Mouse (Mus musculus) lung, embryonic 16.5 days (tissue): Measurements from ENCODE around the gene Ndufv1. TPM values are rescaled to one million over a fixed set of nuclear protein-coding genes. Genes with fewer than 3 reads are reported as not detected.
"Not testable (repeated sequence)": the region's sequence is repeated elsewhere in the genome, so short reads cannot be mapped to it uniquely, and the experiment has no call there.

Experiments
- ATAC-seq: fragments of 200-750 bp; cut with Nextera tagmentation; 2 replicates; pipeline ENCODE4 v1.8.0; 2017; ENCODE audit warnings: low read depth, mild to moderate bottlenecking, moderate library complexity
- H3K27ac ChIP-seq: fragments of 300-500 bp; sonication (generic); 2 replicates; pipeline ENCODE4 v1.5.1; 2014; ENCODE audit warnings: mild to moderate bottlenecking, control low read depth, low read length
- H3K27me3 ChIP-seq: fragments of 300-500 bp; sonication (generic); 2 replicates; pipeline ENCODE4 v1.6.1; 2014; ENCODE audit warnings: low read depth, low read length, mixed read lengths; ENCODE audit not compliant: control insufficient read depth, insufficient read depth
- H3K36me3 ChIP-seq: fragments of 300-500 bp; sonication (generic); 2 replicates; pipeline ENCODE4 v1.6.1; 2014; ENCODE audit warnings: low read length; ENCODE audit not compliant: control insufficient read depth, insufficient read depth
- H3K4me1 ChIP-seq: fragments of 300-500 bp; sonication (generic); replicated peaks from 2 replicates; pipeline ENCODE4 v1.6.1; 2014; ENCODE audit warnings: low read length, mixed read lengths; ENCODE audit not compliant: control insufficient read depth, insufficient read depth
- H3K4me2 ChIP-seq: fragments of 300-500 bp; sonication (generic); 2 replicates; pipeline ENCODE4 v1.6.1; 2014; ENCODE audit warnings: low read depth, low read length, control low read depth
- H3K4me3 ChIP-seq: fragments of 300-500 bp; sonication (generic); 2 replicates; pipeline ENCODE4 v1.5.1; 2014; ENCODE audit warnings: mild to moderate bottlenecking, low read length, control low read depth
- H3K9ac ChIP-seq: fragments of 300-500 bp; sonication (generic); 2 replicates; pipeline ENCODE4 v1.6.1; 2014; ENCODE audit warnings: low read length, control low read depth
- H3K9me3 ChIP-seq: fragments of 300-500 bp; sonication (generic); 2 replicates; pipeline ENCODE4 v1.6.1; 2016; ENCODE audit warnings: low read length; ENCODE audit not compliant: control insufficient read depth
- WGBS: fragments of 180-500 bp; shearing (Covaris S2); extraction: QIAGEN DNeasy Blood & Tissue Kit; methylation state at CpG from one replicate; pipeline ENCODE4 v1.1.7; 2014; 5-methylcytosine and 5-hydroxymethylcytosine counted together
- polyA plus RNA-seq: library from polyadenylated mRNA; unstranded; fragments of >200 nt; fragmentation: Nextera tagmentation; extraction: Ambion mirVana; gene quantifications from 2 replicates; pipeline ENCODE4 v1.2.1, GENCODE M21; 2015

The Ndufv1 gene
- polyA plus RNA-seq, 1 experiment from 2014 or later = 177 TPM

DNA sequence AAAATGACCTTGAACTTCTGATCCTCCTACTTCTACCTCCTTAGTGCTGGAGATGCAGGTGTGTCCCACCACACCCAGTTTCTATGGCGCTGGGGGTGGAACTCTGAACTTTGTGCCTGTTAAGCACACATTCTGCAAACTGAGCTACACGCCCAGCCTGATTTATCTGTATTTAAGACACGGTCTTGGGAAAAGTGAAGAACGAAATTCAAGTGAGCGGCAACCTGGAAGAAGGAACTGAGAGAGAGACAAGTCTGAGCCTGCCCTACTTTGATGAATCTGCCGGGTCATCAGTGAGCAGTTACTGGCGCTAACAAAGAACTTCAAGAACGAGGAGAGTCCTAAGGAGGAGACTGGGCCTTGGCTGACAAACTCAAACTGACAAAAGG, 34.3 kb upstream of the Ndufv1 start:
- ATAC-seq = no peak
- 65% methylated on average over 8 of the region's 8 CpGs for WGBS
- Histone ChIP-seq H3K4me3 (no peak overlapping the region), H3K9me3 (no peaks in the 10 kb centered on the region), H3K4me1 (peaks cover 4% of the 10 kb centered on the region), H3K9ac (no peak overlapping the region), H3K27ac (no peak overlapping the region), H3K4me2 (no peak overlapping the region), H3K27me3 (no peaks in the 10 kb centered on the region), H3K36me3 (no peaks in the 10 kb centered on the region)

DNA sequence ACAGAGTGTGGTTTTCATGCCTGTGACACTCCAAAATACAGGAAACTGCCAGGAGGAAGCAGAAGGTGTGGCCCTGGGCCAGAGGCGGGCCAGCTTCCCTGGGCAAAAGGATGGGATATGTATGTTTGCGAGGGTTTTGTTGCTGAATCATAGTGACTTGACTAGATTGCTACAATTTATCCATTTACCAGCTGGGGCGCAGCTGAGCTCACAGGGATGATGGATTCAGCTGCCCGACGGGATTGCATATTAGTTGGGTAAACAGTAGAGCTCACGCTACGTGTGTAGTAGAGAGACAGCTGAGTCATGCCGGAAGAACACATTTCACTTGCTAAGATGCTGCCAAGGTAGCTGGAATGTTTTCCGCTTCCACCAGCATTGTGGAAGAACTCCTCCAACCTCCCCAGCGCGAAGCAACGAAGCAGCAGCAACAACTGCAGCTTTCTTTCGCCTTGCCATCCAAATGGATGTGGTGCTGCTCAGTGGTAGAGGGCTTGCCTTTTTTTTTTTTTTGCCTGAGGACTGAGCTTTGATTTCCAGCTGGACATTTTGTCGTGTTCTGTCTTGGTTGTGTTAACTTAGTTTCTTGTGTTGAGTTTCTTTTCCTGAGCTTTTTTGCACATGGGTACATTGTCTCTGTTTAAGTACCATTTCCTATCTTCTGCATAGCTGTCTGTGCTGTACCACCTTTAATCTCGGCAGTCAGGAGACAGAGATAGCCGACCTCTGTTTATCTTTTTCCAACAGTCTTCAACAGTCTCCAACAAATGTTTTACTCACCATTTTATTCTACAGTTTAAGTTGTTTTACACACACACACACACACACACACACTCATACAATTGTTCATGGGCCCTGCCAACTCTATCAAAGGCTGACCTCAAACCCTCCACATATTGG, 33.6 kb upstream of the Ndufv1 start, which contains the start of gene Gstp2:
Gstp2 (minus strand) TSS at position 58 of the 900 bp plus-strand sequence.
- H3K36me3 ChIP-seq = no peaks in the 10 kb centered on the region
- H3K4me1 ChIP-seq = peaks cover 4% of the 10 kb centered on the region
- 22% methylated on average over 16 of the region's 16 CpGs for WGBS
- ATAC-seq = peak; percentile 90
- peak within 1 kb of the TSS; percentile 47 for H3K4me2 ChIP-seq
- no peak within 1 kb of the TSS for H3K9ac ChIP-seq
- H3K27ac ChIP-seq = no peak within 1 kb of the TSS
- 0 out of 2 replicates have a peak within 1 kb of the TSS, but pooled peaks have one; percentile 8 for H3K4me3 ChIP-seq
- H3K27me3 ChIP-seq = no peaks in the 10 kb centered on the region
- H3K9me3 ChIP-seq = no peaks in the 10 kb centered on the region

DNA sequence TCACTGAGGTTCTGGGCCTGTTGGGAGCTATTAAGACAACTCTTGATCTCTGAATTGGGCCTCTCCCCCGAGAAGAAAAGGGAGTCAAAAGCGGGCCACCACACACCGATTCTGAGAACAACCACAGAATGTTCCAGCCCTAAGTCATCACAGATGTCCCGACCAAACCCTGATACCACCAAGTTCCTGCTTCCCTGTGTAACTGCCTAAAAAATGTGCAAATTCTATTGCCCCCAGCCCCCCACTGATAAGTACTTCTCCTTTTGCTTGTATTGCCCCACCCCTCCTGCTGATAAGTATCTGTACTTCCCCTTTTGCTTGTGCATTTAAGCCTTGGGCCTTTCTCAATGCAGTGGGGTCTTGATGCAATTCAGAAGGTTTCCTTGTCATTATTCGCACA, 31.5 kb upstream of the Ndufv1 start:
- 68% methylated on average over 5 of the region's 5 CpGs for WGBS
- ATAC-seq = not testable (repeated sequence)

DNA sequence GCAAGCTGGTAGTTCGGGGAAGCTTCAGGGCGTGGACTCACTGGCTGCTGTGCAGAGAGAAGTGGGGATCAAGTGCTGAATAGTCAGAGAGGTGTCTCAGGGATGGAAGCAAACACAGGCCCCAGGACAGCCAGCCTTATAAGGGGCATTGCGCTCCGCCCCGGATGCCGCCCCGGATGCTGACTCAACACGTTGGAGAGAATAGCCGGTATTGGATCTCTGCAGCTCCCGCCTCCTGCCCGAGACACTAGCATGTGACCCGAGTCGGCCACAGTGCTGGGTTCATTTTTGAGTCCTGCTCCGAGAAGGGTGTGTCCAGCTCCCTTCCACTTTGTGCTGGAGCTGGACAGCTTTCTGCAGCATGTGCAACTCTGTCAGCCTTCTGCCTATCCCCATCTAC, 29.5 kb upstream of the Ndufv1 start:
- H3K27ac ChIP-seq = no peak overlapping the region
- H3K4me3 ChIP-seq = no peak overlapping the region
- peaks cover 11% of the 10 kb centered on the region for H3K4me1 ChIP-seq
- no peaks in the 10 kb centered on the region for H3K27me3 ChIP-seq
- H3K4me2 ChIP-seq = no peak overlapping the region
- H3K9ac ChIP-seq = no peak overlapping the region
- no peaks in the 10 kb centered on the region for H3K36me3 ChIP-seq
- no peaks in the 10 kb centered on the region for H3K9me3 ChIP-seq
- WGBS = 61% methylated on average over 14 of the region's 14 CpGs
- no peak for ATAC-seq

More for the DNA sequence above, 31.5 kb upstream of the Ndufv1 start:
- H3K9me3 ChIP-seq, H3K9ac ChIP-seq, H3K27ac ChIP-seq, H3K4me2 ChIP-seq, H3K4me3 ChIP-seq, H3K27me3 ChIP-seq, H3K4me1 ChIP-seq, H3K36me3 ChIP-seq: not testable (repeated sequence)

DNA sequence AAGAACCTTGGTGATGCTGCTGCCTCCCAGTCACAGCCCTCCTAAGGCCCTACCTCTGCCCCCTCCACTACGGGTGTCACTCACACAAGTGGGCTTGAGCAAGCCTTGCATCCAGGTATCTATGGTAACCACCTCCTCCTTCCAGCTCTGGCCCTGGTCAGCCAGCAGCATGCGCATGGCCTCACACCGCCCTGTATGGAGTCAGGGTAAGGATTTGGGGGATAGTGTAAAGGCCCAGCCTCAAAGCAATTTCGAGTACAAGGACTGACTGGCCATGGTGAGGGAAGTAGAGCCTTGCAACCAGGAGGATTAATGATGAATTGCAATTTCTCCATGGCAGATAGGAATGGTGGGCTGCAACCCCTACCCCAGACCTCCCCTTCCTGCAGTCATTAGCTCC, 28.9 kb upstream of the Ndufv1 start:
- H3K9me3 ChIP-seq, ATAC-seq, H3K4me3 ChIP-seq, H3K4me2 ChIP-seq, H3K36me3 ChIP-seq, H3K27ac ChIP-seq, H3K27me3 ChIP-seq, H3K9ac ChIP-seq: not testable (repeated sequence)
- WGBS = 80% methylated on average over 3 of the region's 4 CpGs
- peaks cover 14% of the 10 kb centered on the region for H3K4me1 ChIP-seq

DNA sequence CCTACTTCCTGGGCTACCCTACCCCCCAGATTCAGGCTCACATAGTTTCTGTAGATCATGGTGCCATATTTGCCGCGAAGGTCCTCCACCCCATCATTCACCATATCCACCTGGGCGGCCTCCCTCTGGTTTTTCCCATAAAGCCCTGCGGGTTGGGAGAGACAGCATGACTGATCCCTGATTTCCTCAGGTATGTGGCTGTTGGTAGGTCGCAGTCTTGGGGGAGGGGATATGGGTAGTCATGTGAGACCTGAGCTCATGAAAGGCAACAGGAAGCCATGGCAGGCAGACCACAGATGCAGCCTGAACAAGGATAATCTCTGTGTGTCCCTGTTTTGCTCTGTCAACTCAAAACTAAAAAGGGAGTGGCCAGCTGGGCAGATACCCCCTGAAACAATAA, 28.3 kb upstream of the Ndufv1 start:
- 83% methylated on average over 5 of the region's 5 CpGs for WGBS
- H3K27me3 ChIP-seq, ATAC-seq, H3K9me3 ChIP-seq, H3K9ac ChIP-seq, H3K4me2 ChIP-seq, H3K4me3 ChIP-seq, H3K36me3 ChIP-seq, H3K27ac ChIP-seq: not testable (repeated sequence)
- peaks cover 14% of the 10 kb centered on the region for H3K4me1 ChIP-seq

DNA sequence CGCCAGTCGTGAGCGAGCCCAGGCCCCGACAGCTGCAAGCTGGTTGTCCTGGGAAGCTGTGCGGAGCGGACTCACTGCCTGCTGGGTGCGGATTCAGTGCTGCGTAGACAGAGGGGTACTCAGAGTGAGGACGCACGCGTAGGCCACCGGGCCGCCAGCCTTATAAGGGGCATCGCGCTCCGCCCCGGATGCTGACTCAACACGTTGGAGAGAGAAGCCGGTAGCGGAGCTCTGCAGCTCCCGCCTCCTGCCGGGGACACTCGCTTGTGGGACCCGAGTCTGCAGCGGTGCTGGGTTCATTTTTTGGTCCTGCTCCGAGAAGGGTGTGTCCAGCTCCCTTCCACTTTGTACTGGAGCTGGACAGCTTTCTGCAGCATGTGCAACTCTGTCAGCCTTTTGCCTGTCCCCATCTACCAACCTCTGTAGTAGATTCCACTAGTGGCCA, 25.2 kb upstream of the Ndufv1 start, which contains the start of gene Gstp1:
Gstp1 (minus strand) TSS at position 198 of the 445 bp plus-strand sequence.
- WGBS = 0% methylated on average over 26 of the region's 26 CpGs
- Histone ChIP-seq H3K27ac (peak within 1 kb of the TSS; percentile 82), H3K36me3 (peaks cover 3% of the 10 kb centered on the region; the same call in 1 of the 2 replicates), H3K4me2 (peak within 1 kb of the TSS; percentile 81), H3K27me3 (no peaks in the 10 kb centered on the region), H3K9me3 (no peaks in the 10 kb centered on the region), H3K4me1 (peaks cover 10% of the 10 kb centered on the region), H3K9ac (peak within 1 kb of the TSS; percentile 92), H3K4me3 (peak within 1 kb of the TSS; percentile 86)
- peak; percentile 93 for ATAC-seq

DNA sequence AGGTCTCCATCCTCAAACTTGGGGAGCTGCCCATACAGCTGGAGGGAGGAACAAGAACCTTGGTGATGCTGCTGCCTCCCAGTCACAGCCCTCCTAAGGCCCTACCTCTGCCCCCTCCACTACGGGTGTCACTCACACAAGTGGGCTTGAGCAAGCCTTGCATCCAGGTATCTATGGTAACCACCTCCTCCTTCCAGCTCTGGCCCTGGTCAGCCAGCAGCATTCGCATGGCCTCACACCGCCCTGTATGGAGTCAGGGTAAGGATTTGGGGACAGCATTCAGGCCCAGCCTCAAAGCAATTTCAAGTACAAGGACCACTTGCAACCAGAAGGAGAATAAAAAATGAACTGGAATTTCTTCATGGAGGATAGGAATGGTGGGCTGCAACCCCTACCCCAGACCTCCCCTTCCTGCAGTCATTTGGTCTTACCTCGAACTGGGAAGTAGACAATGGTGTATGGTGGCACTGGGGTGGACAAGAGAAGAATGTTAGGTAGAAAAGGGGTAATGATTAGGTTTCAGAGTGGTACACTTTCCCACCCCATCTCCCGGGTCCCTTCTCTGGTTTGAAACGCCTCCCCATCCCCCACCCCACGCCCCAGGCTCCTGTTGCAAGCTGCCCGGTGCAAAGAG, 24.7 kb upstream of the Ndufv1 start:
- peak overlapping the region; percentile 82 for H3K27ac ChIP-seq
- not testable (repeated sequence) for H3K4me1 ChIP-seq, H3K27me3 ChIP-seq, H3K36me3 ChIP-seq, H3K9me3 ChIP-seq
- H3K4me3 ChIP-seq = peak overlapping the region; percentile 86
- H3K9ac ChIP-seq = peak overlapping the region; percentile 92
- peak overlapping the region; percentile 81 for H3K4me2 ChIP-seq
- 22% methylated on average over 7 of the region's 8 CpGs for WGBS
- peak; percentile 40 for ATAC-seq

DNA sequence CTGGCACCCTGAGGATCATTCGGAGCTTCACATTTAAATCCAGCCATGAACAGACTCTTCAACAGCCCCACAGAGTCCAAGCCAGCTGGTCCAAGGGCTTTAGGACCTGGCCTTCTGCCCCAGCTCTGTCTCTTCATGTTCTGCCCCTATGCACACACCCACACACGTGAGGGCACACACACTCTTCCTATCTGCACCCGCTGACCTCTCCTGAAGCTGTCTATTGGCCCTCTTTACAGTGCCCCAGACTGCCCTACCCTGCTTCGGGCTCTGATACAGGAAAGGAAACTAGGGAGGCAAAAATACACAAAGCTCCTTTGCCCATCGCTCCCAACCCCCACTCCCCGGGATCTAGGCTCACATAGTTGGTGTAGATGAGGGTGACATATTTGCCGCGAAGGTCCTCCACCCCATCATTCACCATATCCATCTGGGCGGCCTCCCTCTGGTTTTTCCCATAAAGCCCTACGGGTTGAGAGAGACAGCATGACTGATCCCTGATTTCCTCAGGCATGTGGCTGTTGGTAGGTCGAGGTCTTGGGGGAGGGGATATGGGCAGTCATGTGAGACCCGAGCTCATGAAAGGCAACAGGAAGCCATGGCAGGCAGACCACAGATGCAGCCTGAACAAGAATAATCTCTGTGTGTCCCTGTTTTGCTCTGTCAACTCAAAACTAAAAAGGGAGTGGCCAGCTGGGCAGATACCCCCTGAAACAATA, 23.9 kb upstream of the Ndufv1 start:
- Histone ChIP-seq H3K9ac (no peak overlapping the region), H3K4me3 (no peak overlapping the region), H3K27me3 (no peaks in the 10 kb centered on the region), H3K9me3 (no peaks in the 10 kb centered on the region), H3K4me1 (peaks cover 10% of the 10 kb centered on the region), H3K4me2 (no peak overlapping the region), H3K27ac (no peak overlapping the region), H3K36me3 (peaks cover 3% of the 10 kb centered on the region; the same call in 1 of the 2 replicates)
- WGBS = 68% methylated on average over 12 of the region's 12 CpGs
- ATAC-seq = no peak
